Mouse (Mus musculus) forebrain, embryonic 14.5 days (tissue): ENCODE results near the gene Ctdsp1. TPM values are rescaled to one million over a fixed set of nuclear protein-coding genes. Genes with fewer than 3 reads are reported as not detected.
"Not testable (repeated sequence)": the region's sequence is repeated elsewhere in the genome, so short reads cannot be mapped to it uniquely, and the experiment has no call there.

Experiments
- ATAC-seq: fragments of 200-750 bp; cut with Nextera tagmentation; 2 replicates; pipeline ENCODE4 v1.8.0; 2017; ENCODE audit warnings: mild to moderate bottlenecking, moderate library complexity
- DNase-seq: peaks from one replicate; pipeline ENCODE4 v3.0.0-alpha.2; 2015; ENCODE audit warnings: low spot score
- H3K27ac ChIP-seq: fragments of 300-500 bp; sonication (generic); 2 replicates; pipeline ENCODE4 v1.5.1; 2014; ENCODE audit warnings: low read depth, mild to moderate bottlenecking, control low read depth, low read length, moderate library complexity
- H3K27me3 ChIP-seq: fragments of 300-500 bp; sonication (generic); replicated peaks from 2 replicates; pipeline ENCODE4 v1.6.1; 2014; ENCODE audit warnings: low read length, control low read depth, mixed read lengths; ENCODE audit not compliant: control insufficient read depth, insufficient read depth
- H3K36me3 ChIP-seq: fragments of 300-500 bp; sonication (generic); 2 replicates; pipeline ENCODE4 v1.6.1; 2014; ENCODE audit warnings: low read length, control low read depth; ENCODE audit not compliant: control insufficient read depth, insufficient read depth
- H3K4me1 ChIP-seq: fragments of 300-500 bp; sonication (generic); 2 replicates; pipeline ENCODE4 v1.6.1; 2014; ENCODE audit warnings: antibody characterized with exemption, low read length, control low read depth; ENCODE audit not compliant: control insufficient read depth, insufficient read depth
- H3K4me2 ChIP-seq: fragments of 300-500 bp; sonication (generic); 2 replicates; pipeline ENCODE4 v1.6.1; 2014; ENCODE audit warnings: mild to moderate bottlenecking, control low read depth, low read length
- H3K4me3 ChIP-seq: fragments of 300-500 bp; sonication (generic); 2 replicates; pipeline ENCODE4 v1.5.1; 2014; ENCODE audit warnings: low read depth, low read length, control low read depth
- H3K9ac ChIP-seq: fragments of 300-500 bp; sonication (generic); 2 replicates; pipeline ENCODE4 v1.6.1; 2014; ENCODE audit warnings: mild to moderate bottlenecking, low read length, control low read depth, moderate library complexity
- H3K9me3 ChIP-seq: fragments of 300-500 bp; sonication (generic); replicated peaks from 2 replicates; pipeline ENCODE4 v1.6.1; 2016; ENCODE audit warnings: low read length, control low read depth, mixed read lengths; ENCODE audit not compliant: control insufficient read depth
- WGBS: fragments of 180-500 bp; shearing (Covaris S2); extraction: QIAGEN DNeasy Blood & Tissue Kit; methylation state at CpG from one replicate; pipeline ENCODE4 v1.1.7; 2014; 5-methylcytosine and 5-hydroxymethylcytosine counted together
- polyA plus RNA-seq: library from polyadenylated mRNA; unstranded; fragments of >200 nt; fragmentation: Nextera tagmentation; extraction: Ambion mirVana; gene quantifications from 2 replicates; pipeline ENCODE4 v1.2.1, GENCODE M21; 2014

Ctdsp1 gene
- polyA plus RNA-seq, 1 experiment from 2014 or later: 22.3 TPM

- H3K36me3 ChIP-seq: peaks cover 15% of the 10 kb centered on the region
- H3K4me1 ChIP-seq: peaks cover 4% of the 10 kb centered on the region; the same call in 1 of the 2 replicates
- H3K27ac ChIP-seq: peak overlapping the region; percentile 80; the same call in 1 of the 2 replicates
- 0 out of 2 replicates have a peak, but pooled peaks cover 6% of the 10 kb centered on the region for H3K27me3 ChIP-seq
- H3K4me3 ChIP-seq: peak overlapping the region; percentile 92
- peak overlapping the region; percentile 93 for H3K4me2 ChIP-seq
- no peaks in the 10 kb centered on the region for H3K9me3 ChIP-seq
- peak; percentile 43 for ATAC-seq
- H3K9ac ChIP-seq: peak overlapping the region; percentile 87
- peak; percentile 47 for DNase-seq
- WGBS: under 1% methylated on average over 48 of the region's 63 CpGs
These were observed 634 bp downstream of the Ctdsp1 start for GRCm38 (mm10) chr1:74391844-74392441.

- peaks cover 15% of the 10 kb centered on the region for H3K36me3 ChIP-seq
- peak overlapping the region; percentile 87 for H3K9ac ChIP-seq
- DNase-seq (no peak), ATAC-seq (peak; percentile 11)
- no peak overlapping the region; the same call in 1 of the 2 replicates for H3K27ac ChIP-seq
- peak overlapping the region; percentile 92 for H3K4me3 ChIP-seq
- WGBS: 2% methylated on average over 16 of the region's 16 CpGs
- H3K4me2 ChIP-seq: peak overlapping the region; percentile 93
- H3K9me3 ChIP-seq: no peaks in the 10 kb centered on the region
- peaks cover 4% of the 10 kb centered on the region; the same call in 1 of the 2 replicates for H3K4me1 ChIP-seq
- H3K27me3 ChIP-seq: 0 out of 2 replicates have a peak, but pooled peaks cover 6% of the 10 kb centered on the region
These were observed 1.2 kb downstream of the Ctdsp1 start for GRCm38 (mm10) chr1:74392446-74392994.

GRCm38 (mm10) chr1:74393010-74393409, 1.7 kb downstream of the Ctdsp1 start:
- 27% methylated on average over 7 of the region's 7 CpGs for WGBS
- peak overlapping the region; percentile 93 for H3K4me2 ChIP-seq
- peaks cover 15% of the 10 kb centered on the region for H3K36me3 ChIP-seq
- H3K27me3 ChIP-seq: 0 out of 2 replicates have a peak, but pooled peaks cover 6% of the 10 kb centered on the region
- peak overlapping the region; percentile 87; the same call in 1 of the 2 replicates for H3K9ac ChIP-seq
- no peak overlapping the region for H3K27ac ChIP-seq
- peaks cover 4% of the 10 kb centered on the region; the same call in 1 of the 2 replicates for H3K4me1 ChIP-seq
- DNase-seq: no peak
- H3K4me3 ChIP-seq: peak overlapping the region; percentile 92
- ATAC-seq: no peak
- no peaks in the 10 kb centered on the region for H3K9me3 ChIP-seq

GRCm38 (mm10) chr1:74393697-74394096, 2.4 kb downstream of the Ctdsp1 start:
- no peak for ATAC-seq
- no peaks in the 10 kb centered on the region for H3K9me3 ChIP-seq
- no peak overlapping the region for H3K9ac ChIP-seq
- H3K4me2 ChIP-seq: no peak overlapping the region
- 86% methylated on average over 9 of the region's 9 CpGs for WGBS
- H3K27me3 ChIP-seq: 0 out of 2 replicates have a peak, but pooled peaks cover 6% of the 10 kb centered on the region
- no peak overlapping the region for H3K4me3 ChIP-seq
- no peak overlapping the region for H3K27ac ChIP-seq
- peaks cover 15% of the 10 kb centered on the region for H3K36me3 ChIP-seq
- no peak for DNase-seq
- H3K4me1 ChIP-seq: peaks cover 4% of the 10 kb centered on the region; the same call in 1 of the 2 replicates

- H3K27me3 ChIP-seq: 0 out of 2 replicates have a peak, but pooled peaks cover 6% of the 10 kb centered on the region
- H3K36me3 ChIP-seq: peaks cover 15% of the 10 kb centered on the region
- no peak overlapping the region for H3K4me2 ChIP-seq
- H3K4me1 ChIP-seq: peaks cover 4% of the 10 kb centered on the region; the same call in 1 of the 2 replicates
- no peaks in the 10 kb centered on the region for H3K9me3 ChIP-seq
- DNase-seq (no peak), ATAC-seq (no peak)
- 93% methylated on average over 9 of the region's 9 CpGs for WGBS
- H3K27ac ChIP-seq: no peak overlapping the region
- no peak overlapping the region for H3K4me3 ChIP-seq
- no peak overlapping the region for H3K9ac ChIP-seq
These were observed 3.0 kb downstream of the Ctdsp1 start for GRCm38 (mm10) chr1:74394311-74394710.

GRCm38 (mm10) chr1:74394858-74395257, 3.5 kb downstream of the Ctdsp1 start:
- H3K36me3 ChIP-seq: peaks cover 15% of the 10 kb centered on the region
- ATAC-seq (no peak), DNase-seq (no peak)
- no peaks in the 10 kb centered on the region for H3K9me3 ChIP-seq
- no peak overlapping the region for H3K4me2 ChIP-seq
- H3K4me3 ChIP-seq: no peak overlapping the region
- no peak overlapping the region for H3K9ac ChIP-seq
- 0 out of 2 replicates have a peak, but pooled peaks cover 6% of the 10 kb centered on the region for H3K27me3 ChIP-seq
- no peak overlapping the region for H3K27ac ChIP-seq
- 90% methylated on average over 15 of the region's 15 CpGs for WGBS
- H3K4me1 ChIP-seq: peaks cover 4% of the 10 kb centered on the region; the same call in 1 of the 2 replicates

- no peak overlapping the region for H3K4me3 ChIP-seq
- no peaks in the 10 kb centered on the region for H3K9me3 ChIP-seq
- DNase-seq (no peak), ATAC-seq (no peak)
- H3K27ac ChIP-seq: no peak overlapping the region
- H3K36me3 ChIP-seq: peaks cover 15% of the 10 kb centered on the region
- H3K4me2 ChIP-seq: no peak overlapping the region
- WGBS: 89% methylated on average over 12 of the region's 13 CpGs
- peaks cover 2% of the 10 kb centered on the region; the same call in 1 of the 2 replicates for H3K4me1 ChIP-seq
- H3K27me3 ChIP-seq: 0 out of 2 replicates have a peak, but pooled peaks cover 6% of the 10 kb centered on the region
- H3K9ac ChIP-seq: no peak overlapping the region
These were observed 4.0 kb downstream of the Ctdsp1 start for GRCm38 (mm10) chr1:74395290-74395689.

- H3K9me3 ChIP-seq, H3K27me3 ChIP-seq, H3K4me1 ChIP-seq, H3K27ac ChIP-seq, DNase-seq, ATAC-seq: not testable (repeated sequence)
- Histone ChIP-seq H3K4me2 (peak overlapping the region; percentile 71), H3K9ac (peak overlapping the region; percentile 63; the same call in 1 of the 2 replicates), H3K4me3 (peak overlapping the region; percentile 40), H3K36me3 (peaks cover 15% of the 10 kb centered on the region)
- WGBS: 10% methylated on average over 11 of the region's 12 CpGs
These were observed 5.3 kb downstream of the Ctdsp1 start for GRCm38 (mm10) chr1:74396456-74397222.
